Mouse (Mus musculus) cortical plate, adult 2 months (tissue): ENCODE results near the gene Prdm16.

Experiments used
- CTCF ChIP-seq: fragments of 200-500 bp; IDR thresholded peaks from 2 replicates; pipeline ENCODE4 v1.5.1; 2011; ENCODE audit warnings: mild to moderate bottlenecking, control low read depth, low read length; ENCODE audit not compliant: insufficient read depth; ENCODE audit errors: extremely low read depth
- POLR2A ChIP-seq: fragments of 200-500 bp; IDR thresholded peaks from 2 replicates; pipeline ENCODE4 v1.6.1; 2011; ENCODE audit warnings: mild to moderate bottlenecking, low read length, control low read depth; ENCODE audit not compliant: insufficient read depth; ENCODE audit errors: extremely low read depth

GRCm38 (mm10) chr4:154526351-154526786 is 110.3 kb downstream of the Prdm16 start:
- TF ChIP-seq CTCF (no peak), POLR2A (no peak)
